Mouse (Mus musculus): Measurements from ENCODE around the gene Stk40. TPM values are rescaled to one million over a fixed set of nuclear protein-coding genes. Genes with fewer than 3 reads are reported as not detected.
A peak's percentile ranks its signal among the peaks of the same experiment; 100 is the strongest.

The Stk40 gene
- polyA plus RNA-seq, 1 experiment from 2014 or later: 38.0 TPM

DNA sequence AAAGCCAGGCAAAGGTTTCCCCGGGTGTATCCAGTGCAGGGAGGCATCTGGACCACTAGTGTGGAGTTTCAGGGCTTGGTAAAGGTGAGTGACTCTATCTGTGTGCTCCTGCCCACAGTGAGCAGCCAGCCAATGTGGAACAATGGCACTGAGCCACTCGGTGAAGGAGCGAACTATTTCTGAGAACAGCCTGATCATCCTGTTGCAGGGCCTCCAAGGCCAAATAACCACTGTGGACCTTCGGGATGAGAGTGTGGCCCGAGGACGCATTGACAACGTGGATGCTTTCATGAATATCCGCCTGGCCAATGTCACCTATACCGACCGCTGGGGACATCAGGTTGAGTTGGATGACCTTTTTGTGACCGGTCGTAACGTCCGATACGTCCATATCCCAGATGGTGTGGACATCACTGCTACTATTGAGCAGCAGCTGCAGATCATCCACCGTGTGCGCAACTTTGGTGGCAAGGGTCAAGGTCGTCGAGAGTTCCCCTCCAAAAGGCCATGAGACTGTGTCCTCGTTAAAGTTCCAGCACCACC lies 6.0 kb upstream of the Stk40 start:
- no peaks in the 10 kb centered on the region for H3K9me3 ChIP-seq (ENCODE audit: low read depth, low read length)
- no peaks in the 10 kb centered on the region for H3K27me3 ChIP-seq (ENCODE audit: insufficient read depth, low read length)
- ATAC-seq (ENCODE audit: insufficient read depth) (no peak), DNase-seq (no peak)
- H3K4me3 ChIP-seq (ENCODE audit: low read depth, low read length): no peak overlapping the region
- H3K27ac ChIP-seq (ENCODE audit: low read depth): no peak overlapping the region
- H3K36me3 ChIP-seq (ENCODE audit: insufficient read depth): 0 out of 2 replicates have a peak, but pooled peaks cover 21% of the 10 kb centered on the region
- no peak overlapping the region; the same call in 1 of the 2 replicates for H3K4me2 ChIP-seq
- 91% methylated on average over 20 of the region's 20 CpGs for WGBS
- no peak for TF ChIP-seq CTCF (IDR thresholded peaks at IDR 0.05; ENCODE audit: low read depth)
- no peak overlapping the region for H3K9ac ChIP-seq
- H3K4me1 ChIP-seq (ENCODE audit: insufficient read depth): peaks cover 4% of the 10 kb centered on the region; the same call in 1 of the 2 replicates

DNA sequence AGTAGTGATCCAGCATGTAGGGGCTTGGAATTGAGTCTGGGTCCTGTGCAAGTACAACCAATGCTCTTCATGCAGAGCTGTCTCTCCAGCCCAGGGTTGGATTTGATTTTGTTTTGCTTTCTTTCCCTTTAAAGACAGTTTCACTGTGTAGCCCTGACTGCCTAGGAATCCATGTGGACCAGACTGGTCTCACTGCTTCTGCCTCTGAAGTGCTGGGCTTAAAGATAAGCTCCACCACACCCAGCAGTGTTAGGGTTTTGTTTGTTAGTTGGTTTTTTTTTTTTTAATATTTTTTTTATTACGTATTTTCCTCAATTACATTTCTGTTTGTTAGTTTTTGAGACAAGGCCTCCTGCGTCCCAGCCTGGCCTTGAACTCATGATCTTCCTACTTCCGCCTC lies 4.4 kb upstream of the Stk40 start:
- H3K27ac ChIP-seq (ENCODE audit: low read depth): no peak overlapping the region
- no peak for TF ChIP-seq CTCF (IDR thresholded peaks at IDR 0.05; ENCODE audit: low read depth)
- no peak overlapping the region for H3K9ac ChIP-seq
- ATAC-seq (ENCODE audit: insufficient read depth) (no peak), DNase-seq (no peak)
- 0 out of 2 replicates have a peak, but pooled peaks cover 21% of the 10 kb centered on the region for H3K36me3 ChIP-seq (ENCODE audit: insufficient read depth)
- no peaks in the 10 kb centered on the region for H3K27me3 ChIP-seq (ENCODE audit: insufficient read depth, low read length)
- H3K9me3 ChIP-seq (ENCODE audit: low read depth, low read length): no peaks in the 10 kb centered on the region
- WGBS: 84% methylated on average over 3 of the region's 3 CpGs
- peaks cover 7% of the 10 kb centered on the region; the same call in 1 of the 2 replicates for H3K4me1 ChIP-seq (ENCODE audit: insufficient read depth)
- H3K4me3 ChIP-seq (ENCODE audit: low read depth, low read length): no peak overlapping the region
- H3K4me2 ChIP-seq: no peak overlapping the region

DNA sequence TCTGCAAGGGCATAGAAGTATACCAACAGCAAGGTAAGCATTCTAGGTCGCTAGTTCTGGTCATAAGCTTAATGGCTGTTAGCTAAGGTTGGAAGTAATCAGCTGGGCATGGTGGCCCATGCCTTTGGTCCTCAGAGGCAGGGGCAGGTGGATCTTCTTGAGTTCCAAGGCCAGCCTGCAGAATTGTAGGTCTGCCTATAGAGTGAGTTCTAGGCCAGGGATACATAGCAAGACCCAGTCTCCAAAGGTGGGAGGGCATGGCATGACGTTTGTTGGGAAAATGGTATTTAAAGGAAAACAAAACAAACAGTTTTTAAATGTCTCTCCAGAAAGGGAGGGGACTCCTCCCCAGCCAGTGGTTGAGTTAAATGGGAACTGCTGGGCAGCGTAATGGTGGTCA lies 3.0 kb upstream of the Stk40 start:
- ATAC-seq (ENCODE audit: insufficient read depth): no peak
- peaks cover 7% of the 10 kb centered on the region; the same call in 1 of the 2 replicates for H3K4me1 ChIP-seq (ENCODE audit: insufficient read depth)
- no peak overlapping the region for H3K4me3 ChIP-seq (ENCODE audit: low read depth, low read length)
- WGBS: 73% methylated on average over 3 of the region's 3 CpGs
- DNase-seq: no peak
- no peaks in the 10 kb centered on the region for H3K27me3 ChIP-seq (ENCODE audit: insufficient read depth, low read length)
- H3K36me3 ChIP-seq (ENCODE audit: insufficient read depth): 0 out of 2 replicates have a peak, but pooled peaks cover 21% of the 10 kb centered on the region
- no peak overlapping the region for H3K9ac ChIP-seq
- H3K9me3 ChIP-seq (ENCODE audit: low read depth, low read length): no peaks in the 10 kb centered on the region
- no peak for TF ChIP-seq CTCF (IDR thresholded peaks at IDR 0.05; ENCODE audit: low read depth)
- no peak overlapping the region for H3K27ac ChIP-seq (ENCODE audit: low read depth)
- H3K4me2 ChIP-seq: no peak overlapping the region

DNA sequence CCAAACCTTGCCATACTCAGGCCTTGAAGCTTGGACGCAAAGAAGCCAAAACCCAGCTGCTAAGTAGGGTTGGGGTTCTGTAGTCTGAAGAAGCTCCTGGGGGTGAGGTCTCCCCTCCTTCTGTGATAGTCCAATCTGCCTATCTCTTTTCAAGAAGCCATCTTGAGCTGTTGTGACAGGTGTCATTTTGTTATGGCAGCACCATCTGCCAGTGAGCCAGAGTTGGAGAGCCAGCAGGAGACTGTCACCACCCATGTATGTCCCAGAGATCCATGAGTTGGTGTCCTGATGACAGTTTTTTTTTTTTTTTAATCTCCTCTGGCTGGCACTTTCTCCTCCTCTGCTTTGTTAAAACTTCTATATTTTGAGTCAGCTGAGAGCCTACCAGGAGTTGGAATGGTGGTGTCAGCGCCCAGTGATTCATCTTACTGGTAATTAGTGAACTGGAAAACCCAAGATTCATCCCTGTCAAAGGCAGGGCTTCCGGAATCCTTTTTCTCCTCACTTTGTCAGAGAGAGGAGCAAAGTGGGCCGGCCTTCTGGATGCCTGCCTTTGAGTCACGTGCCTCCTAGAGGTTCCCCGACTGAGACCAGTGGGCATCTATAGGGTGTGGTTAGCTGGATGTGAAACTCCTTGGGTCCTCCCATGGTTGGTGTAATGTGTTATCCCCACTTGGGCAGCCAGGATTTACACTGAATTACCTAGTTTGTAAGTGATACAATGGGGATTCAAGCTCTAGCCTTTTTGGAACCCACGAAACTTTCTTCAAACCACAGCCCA lies 1.5 kb upstream of the Stk40 start:
- Histone ChIP-seq H3K9me3 (ENCODE audit: low read depth, low read length) (no peaks in the 10 kb centered on the region), H3K27me3 (ENCODE audit: insufficient read depth, low read length) (no peaks in the 10 kb centered on the region), H3K4me2 (peak overlapping the region; percentile 97), H3K27ac (ENCODE audit: low read depth) (peak overlapping the region; percentile 92), H3K9ac (peak overlapping the region; percentile 51), H3K4me3 (ENCODE audit: low read depth, low read length) (peak overlapping the region; percentile 95; the same call in 1 of the 2 replicates), H3K4me1 (ENCODE audit: insufficient read depth) (peaks cover 7% of the 10 kb centered on the region; the same call in 1 of the 2 replicates), H3K36me3 (ENCODE audit: insufficient read depth) (0 out of 2 replicates have a peak, but pooled peaks cover 21% of the 10 kb centered on the region)
- WGBS: 40% methylated on average over 7 of the region's 7 CpGs
- ATAC-seq (ENCODE audit: insufficient read depth): no peak
- no peak for TF ChIP-seq CTCF (IDR thresholded peaks at IDR 0.05; ENCODE audit: low read depth)
- peak; percentile 47 for DNase-seq

DNA sequence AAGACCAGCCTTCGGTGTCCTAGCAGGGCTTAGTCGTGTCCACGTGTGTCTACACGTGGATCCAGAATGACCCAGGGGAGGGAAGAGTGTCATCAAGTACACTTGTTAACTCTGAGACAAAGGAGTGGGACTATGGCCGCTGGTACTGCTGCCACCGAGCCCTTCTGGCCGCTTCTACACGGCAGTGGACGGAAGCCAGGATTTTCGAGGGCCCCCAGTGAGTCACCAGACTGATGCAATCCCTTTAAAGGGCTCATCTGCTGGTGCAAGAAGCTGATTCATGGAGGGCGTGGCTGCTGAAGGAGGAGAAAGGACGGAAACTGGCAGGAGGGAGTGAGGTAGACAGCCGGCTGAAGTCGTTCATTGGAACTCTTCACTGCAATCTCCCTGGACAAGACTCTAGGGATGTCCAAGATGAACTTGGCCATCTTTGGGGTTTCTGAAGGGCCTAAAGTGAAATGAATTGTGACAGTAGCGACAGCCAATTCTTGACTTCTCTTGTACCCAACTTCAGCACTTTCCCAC lies 638 bp upstream of the Stk40 start:
- peak; percentile 92 for DNase-seq
- Histone ChIP-seq H3K4me1 (ENCODE audit: insufficient read depth) (peaks cover 7% of the 10 kb centered on the region; the same call in 1 of the 2 replicates), H3K9me3 (ENCODE audit: low read depth, low read length) (no peaks in the 10 kb centered on the region), H3K36me3 (ENCODE audit: insufficient read depth) (0 out of 2 replicates have a peak, but pooled peaks cover 19% of the 10 kb centered on the region), H3K4me3 (ENCODE audit: low read depth, low read length) (peak overlapping the region; percentile 95), H3K4me2 (peak overlapping the region; percentile 97), H3K9ac (peak overlapping the region; percentile 51), H3K27ac (ENCODE audit: low read depth) (peak overlapping the region; percentile 92), H3K27me3 (ENCODE audit: insufficient read depth, low read length) (no peaks in the 10 kb centered on the region)
- ATAC-seq (ENCODE audit: insufficient read depth): peak; percentile 69
- no peak for TF ChIP-seq CTCF (IDR thresholded peaks at IDR 0.05; ENCODE audit: low read depth)
- 1% methylated on average over 15 of the region's 15 CpGs for WGBS

DNA sequence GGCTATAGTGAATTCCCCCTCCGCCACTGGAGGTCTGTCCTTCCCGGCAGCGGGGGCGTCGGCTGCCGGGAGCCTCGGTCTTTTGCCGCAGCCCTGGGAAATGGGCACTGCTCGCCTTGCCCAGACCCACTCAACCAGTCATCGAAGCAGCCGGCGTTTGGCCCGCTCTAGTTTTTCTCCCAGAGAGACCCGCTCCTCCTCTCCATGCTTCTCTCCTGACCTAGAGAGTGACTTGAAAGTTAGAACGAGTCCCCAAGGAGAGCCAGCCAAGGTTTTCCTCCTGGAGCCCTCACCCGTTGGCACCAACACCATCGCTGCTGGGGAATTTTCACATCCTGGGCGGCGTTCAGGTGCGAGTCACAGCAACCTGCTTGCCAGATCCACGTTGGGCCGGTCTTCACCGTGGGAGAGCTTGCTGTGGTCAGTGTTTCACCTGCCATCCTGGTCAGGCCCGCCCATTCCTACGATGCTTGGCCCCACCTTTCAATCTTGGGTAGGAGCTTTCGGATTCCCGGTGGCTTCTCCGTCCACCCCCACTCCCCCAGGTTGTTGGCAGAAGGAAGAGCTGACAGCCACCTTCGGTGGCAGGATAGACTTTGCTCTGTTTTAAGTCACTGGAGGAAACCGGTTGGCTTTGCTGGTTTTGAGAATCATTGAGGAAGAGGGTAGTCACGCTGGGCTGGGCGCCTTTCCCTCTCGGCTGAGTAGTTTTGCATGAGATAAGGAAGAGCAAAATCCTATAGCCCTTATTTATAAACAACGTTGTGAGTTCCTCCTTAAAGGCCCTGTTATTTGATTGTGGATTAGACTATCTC lies 711 bp downstream of the Stk40 start:
- Histone ChIP-seq H3K4me2 (peak overlapping the region; percentile 97), H3K9me3 (ENCODE audit: low read depth, low read length) (no peaks in the 10 kb centered on the region), H3K9ac (peak overlapping the region; percentile 78), H3K27me3 (ENCODE audit: insufficient read depth, low read length) (no peaks in the 10 kb centered on the region), H3K36me3 (ENCODE audit: insufficient read depth) (0 out of 2 replicates have a peak, but pooled peaks cover 11% of the 10 kb centered on the region), H3K4me1 (ENCODE audit: insufficient read depth) (peaks cover 15% of the 10 kb centered on the region), H3K4me3 (ENCODE audit: low read depth, low read length) (peak overlapping the region; percentile 95), H3K27ac (ENCODE audit: low read depth) (peak overlapping the region; percentile 63)
- no peak for TF ChIP-seq CTCF (IDR thresholded peaks at IDR 0.05; ENCODE audit: low read depth)
- 2% methylated on average over 34 of the region's 34 CpGs for WGBS
- DNase-seq (peak; percentile 37), ATAC-seq (ENCODE audit: insufficient read depth) (no peak; the same call in none of the 2 replicates)

All from lung, embryonic 14.5 days (tissue).